Mouse (Mus musculus) CH12F3 (cell line): Measurements from ENCODE around the gene S100a3.

ENCODE experiments used
- in situ Hi-C: fragments of 300-500 bp; cut with MboI; formaldehyde crosslinking; loops from 2 replicates; pipeline ENCODE4 v1.14.3; 2020; ENCODE audit warnings: low sequenced_read_pairs

S100a3 gene

GRCm38 (mm10) chr3:90600458-90601195 is 40.2 kb downstream of the S100a3 start:
- in situ Hi-C loops: no loop called here

DNA sequence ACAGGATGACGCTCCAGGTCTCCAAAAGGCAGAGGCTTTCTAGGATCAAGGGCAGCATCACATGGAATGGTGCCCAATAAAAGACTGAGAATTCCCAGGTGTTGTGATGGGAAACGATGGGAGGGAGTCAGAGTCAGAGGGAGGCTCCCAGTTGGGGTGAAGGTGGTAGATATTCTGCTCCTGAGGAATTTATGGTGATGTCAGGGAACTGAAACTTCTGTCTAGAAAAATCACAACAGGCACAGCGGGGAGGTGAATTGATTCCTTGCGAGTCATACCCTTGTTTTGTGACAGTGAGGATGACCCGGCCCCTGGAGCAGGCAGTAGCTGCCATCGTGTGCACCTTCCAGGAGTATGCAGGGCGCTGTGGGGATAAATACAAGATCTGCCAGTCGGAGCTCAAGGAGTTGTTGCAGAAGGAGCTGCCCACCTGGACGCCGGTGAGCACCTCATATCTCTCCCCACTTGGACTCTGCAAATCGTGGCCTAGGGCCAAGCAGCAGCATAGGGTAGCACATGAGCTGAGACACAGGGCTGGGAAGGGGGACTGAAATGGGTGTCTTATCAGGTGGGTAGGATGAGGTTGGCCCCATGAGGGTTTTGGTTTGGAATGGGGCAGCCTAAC is 41.2 kb downstream of the S100a3 start, which contains the start of gene Gm42674:
Gm42674 (plus strand) TSS at position 419 of the 625 bp plus-strand sequence.
- in situ Hi-C loops: no loop called here

DNA sequence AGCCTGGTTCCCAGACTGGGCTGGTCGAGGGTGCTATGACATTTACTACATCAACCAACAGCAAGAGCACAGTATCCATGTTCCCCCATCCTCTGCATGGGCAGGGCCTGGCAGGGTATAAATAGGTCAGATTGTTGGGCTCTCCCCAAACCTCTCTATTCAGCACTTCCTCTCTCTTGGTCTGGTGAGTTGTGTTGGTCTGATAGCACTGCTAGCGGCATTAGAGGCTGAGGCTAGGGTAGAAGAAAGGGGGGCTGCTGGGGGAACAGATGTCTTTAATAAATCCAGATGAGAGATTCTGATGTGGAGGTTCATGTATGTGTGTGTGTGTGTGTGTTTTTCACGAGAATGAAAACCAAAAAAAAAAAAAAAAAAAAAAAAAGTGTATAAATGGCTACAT is 43.2 kb downstream of the S100a3 start, which contains the start of gene S100a4:
S100a4 (plus strand) TSS at position 149 of the 400 bp plus-strand sequence.
- in situ Hi-C loops: no loop called here

- in situ Hi-C loops: no loop called here
Measured at GRCm38 (mm10) chr3:90604416-90604815, 44.0 kb downstream of the S100a3 start.

DNA sequence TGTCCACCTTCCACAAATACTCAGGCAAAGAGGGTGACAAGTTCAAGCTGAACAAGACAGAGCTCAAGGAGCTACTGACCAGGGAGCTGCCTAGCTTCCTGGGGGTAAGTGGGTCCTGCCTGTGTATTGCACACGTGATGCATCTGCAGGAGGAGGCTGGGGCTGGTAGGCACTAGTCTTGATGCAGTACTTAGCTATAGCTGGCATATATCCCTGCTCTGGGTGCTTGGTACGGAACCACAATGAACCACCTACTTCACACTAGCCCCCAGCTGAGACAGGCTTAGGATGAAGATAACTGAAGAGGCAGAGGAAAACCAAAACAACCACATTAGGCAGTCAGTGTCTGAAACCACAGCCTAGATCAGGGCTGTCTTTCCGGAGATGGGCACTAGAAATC is 44.7 kb downstream of the S100a3 start:
- in situ Hi-C loops: no loop called here

- in situ Hi-C loops: no loop called here
Measured at GRCm38 (mm10) chr3:90605736-90606135, 45.4 kb downstream of the S100a3 start.

DNA sequence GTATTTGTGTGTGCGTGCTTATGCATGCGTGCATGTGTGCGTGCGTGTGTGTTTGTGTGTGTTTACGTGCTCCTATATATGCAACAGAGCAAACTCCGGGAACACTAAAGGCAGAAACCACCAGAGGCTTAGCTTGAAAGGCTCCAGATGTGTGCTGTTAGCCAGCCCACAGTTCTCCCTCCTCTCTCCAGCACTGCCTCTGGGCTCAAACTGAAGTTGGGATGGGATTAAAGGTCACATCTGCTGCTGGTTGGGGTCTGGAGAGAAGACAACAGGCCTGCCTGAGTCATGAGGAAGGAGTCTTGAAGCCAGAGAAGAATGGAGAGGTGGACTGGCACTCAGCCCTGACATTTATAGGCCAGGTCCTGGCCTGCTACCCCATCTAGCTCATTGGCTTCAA is 45.8 kb downstream of the S100a3 start:
- in situ Hi-C loops: no loop called here

GRCm38 (mm10) chr3:90607361-90607760 is 47.0 kb downstream of the S100a3 start:
- in situ Hi-C loops: no loop called here

DNA sequence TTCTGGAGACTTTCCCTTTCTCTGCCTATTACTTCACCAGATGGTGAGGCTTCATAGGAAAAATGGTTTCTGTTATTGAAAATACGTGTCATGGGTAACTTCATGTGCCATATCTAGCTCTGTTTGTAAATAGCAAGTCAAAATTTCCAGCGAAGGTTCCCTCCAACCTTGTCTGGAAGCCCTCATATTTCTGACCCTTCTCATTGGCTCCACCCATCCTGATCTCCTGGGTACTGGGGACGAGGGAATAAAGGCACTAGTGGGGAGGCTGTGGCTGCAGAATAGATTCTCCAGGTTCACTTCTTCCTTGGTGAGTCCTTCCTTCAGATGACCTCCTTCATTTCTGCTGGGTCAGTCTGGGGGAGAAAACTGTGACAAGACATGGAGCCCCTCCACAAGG is 47.8 kb downstream of the S100a3 start, which contains the start of gene S100a5:
S100a5 (plus strand) TSS at position 301 of the 400 bp plus-strand sequence.
- in situ Hi-C loops: no loop called here

- in situ Hi-C loops: no loop called here
Measured at GRCm38 (mm10) chr3:90609102-90609501, 48.7 kb downstream of the S100a3 start.

DNA sequence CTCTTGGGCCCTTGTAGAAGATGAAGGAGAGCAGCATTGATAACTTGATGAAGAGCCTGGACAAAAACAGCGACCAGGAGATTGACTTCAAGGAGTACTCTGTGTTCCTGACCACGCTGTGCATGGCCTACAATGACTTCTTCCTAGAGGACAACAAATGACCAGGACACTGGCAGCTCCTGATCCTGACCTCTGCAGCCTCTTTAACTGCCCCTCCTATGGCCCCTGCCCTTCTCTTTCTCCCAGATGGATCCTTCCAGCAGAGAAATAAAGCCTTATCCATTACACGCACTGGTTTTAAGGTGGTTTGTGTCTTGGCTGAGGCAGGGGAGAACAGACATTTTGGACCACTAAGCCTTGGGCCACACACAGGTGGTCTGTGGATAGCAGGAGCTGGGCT is 51.1 kb downstream of the S100a3 start:
- in situ Hi-C loops: no loop called here

GRCm38 (mm10) chr3:90612061-90612460 is 51.7 kb downstream of the S100a3 start:
- in situ Hi-C loops: no loop called here

DNA sequence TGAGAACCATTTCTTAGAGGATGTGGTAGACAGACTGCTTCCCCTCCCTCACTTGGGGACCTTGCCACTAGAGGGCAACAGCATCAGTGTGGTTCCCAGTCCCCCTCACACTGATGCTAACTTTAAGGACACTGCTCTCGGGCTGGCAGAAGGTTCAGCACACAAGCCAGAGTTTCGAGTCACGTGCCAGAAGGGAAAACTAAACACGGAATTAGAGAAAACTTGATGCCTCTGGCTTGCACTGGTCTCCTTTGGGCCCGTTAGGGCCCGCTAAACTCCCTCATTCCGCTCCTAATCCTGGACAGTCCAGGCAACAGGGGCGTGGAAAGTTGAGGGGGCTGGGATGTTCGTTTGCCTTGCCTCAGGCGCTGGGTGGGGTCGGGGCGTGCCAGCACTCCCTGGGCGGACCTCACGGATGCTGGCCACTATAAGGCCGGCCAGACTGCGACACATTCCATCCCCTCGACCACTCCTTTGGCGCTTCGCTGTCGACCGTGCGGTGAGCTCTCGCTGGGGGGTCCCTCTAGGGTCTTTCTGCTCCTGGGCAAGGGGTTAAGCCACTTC is 52.4 kb downstream of the S100a3 start, which contains the start of gene S100a6:
S100a6 (plus strand) TSS at position 155 of the 564 bp plus-strand sequence.
- in situ Hi-C loops: no loop called here

GRCm38 (mm10) chr3:90613461-90614147 is 53.2 kb downstream of the S100a3 start:
- in situ Hi-C loops: no loop called here

DNA sequence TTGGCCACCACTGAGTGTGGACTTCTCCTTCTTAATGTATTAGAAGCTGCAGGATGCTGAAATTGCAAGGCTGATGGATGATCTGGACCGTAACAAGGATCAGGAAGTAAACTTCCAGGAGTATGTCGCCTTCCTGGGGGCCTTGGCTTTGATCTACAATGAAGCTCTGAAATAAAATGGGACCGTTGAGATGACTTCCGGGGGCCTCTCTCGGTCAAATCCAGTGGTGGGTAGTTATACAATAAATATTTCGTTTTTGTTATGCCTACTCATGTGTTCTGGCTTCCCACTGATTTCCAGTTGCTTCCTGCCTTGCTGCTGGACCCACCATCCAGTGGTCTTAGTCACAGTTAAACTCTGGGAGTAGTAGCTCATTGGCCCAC is 53.8 kb downstream of the S100a3 start:
- in situ Hi-C loops: no loop called here

- in situ Hi-C loops: no loop called here
Measured at GRCm38 (mm10) chr3:90614611-90615251, 54.4 kb downstream of the S100a3 start.

DNA sequence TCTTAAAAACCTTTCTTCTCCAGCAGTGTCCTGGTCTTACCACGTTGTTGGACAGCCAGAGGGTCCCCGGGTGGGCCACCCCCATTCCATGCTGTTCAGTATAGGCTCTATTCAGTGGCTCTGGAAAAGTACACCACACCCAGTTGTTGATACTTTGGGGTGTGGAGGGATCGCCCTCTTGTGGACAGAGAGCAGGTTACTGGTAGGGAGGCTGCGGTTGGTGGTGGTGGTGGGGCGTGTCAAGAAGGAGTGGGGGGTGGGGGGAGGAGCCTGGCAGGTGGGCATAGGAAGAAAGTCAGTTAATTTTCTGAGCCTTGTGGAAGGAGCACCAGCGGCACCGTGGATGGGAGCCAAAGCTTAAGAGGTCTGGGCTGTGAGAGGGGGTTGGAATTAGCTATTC is 55.0 kb downstream of the S100a3 start:
- in situ Hi-C loops: no loop called here

DNA sequence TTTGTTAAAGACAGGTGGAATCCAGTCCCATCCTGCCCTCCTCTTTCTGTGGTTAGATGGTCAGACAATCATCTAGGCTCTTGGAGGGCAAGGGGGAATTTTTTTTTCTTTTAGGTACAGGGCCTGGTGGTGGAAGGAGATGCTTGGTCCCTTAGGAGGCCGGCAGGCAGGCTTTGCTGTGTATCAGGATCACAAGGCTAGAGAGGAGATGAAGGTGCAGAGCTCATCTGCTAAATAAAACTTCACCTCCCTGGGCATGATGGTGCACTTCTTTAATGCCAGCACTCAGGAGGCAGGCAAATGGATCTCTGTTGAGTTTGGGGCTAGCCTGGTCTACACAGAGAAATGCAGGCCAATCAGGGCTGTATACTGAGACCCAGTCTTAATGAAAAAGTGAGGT is 55.5 kb downstream of the S100a3 start:
- in situ Hi-C loops: no loop called here

DNA sequence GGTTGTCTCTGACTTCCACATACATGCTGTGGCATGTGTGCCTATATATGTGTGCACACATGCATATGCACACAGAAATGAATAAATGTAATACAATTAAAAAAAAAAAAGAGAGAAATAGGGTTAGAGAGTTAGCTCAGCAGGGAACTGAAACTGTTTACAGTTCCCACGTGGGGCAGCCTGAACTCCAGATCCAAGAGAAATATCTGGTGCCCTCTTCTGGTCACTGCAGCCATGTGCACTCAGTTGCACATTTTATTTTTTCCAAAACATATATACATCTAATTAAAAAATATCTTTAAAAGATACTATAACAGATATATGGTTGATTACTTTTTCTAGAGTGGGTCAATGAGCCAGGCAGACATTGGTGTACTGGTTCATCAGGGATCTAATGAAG is 57.2 kb downstream of the S100a3 start:
- in situ Hi-C loops: no loop called here

GRCm38 (mm10) chr3:90621552-90621951 is 61.2 kb downstream of the S100a3 start:
- in situ Hi-C loops: no loop called here
